Mouse (Mus musculus) midbrain, embryonic 11.5 days (tissue): ENCODE data around the gene Pam. TPM values are rescaled to one million over a fixed set of nuclear protein-coding genes. Genes with fewer than 3 reads are reported as not detected.

Experiments used
- ATAC-seq: fragments of 200-750 bp; cut with Nextera tagmentation; 2 replicates; pipeline ENCODE4 v1.8.0; 2017; ENCODE audit warnings: moderate TSS enrichment, moderate library complexity; ENCODE audit not compliant: low FRiP score
- DNase-seq: peaks from one replicate; pipeline ENCODE4 v3.0.0; 2015; ENCODE audit warnings: low spot score; ENCODE audit errors: missing footprints
- H3K27ac ChIP-seq: fragments of 300-500 bp; sonication (generic); 2 replicates; pipeline ENCODE4 v1.5.1; 2014; ENCODE audit warnings: low read depth, low read length
- H3K27me3 ChIP-seq: fragments of 300-500 bp; sonication (generic); 2 replicates; pipeline ENCODE4 v1.6.1; 2014; ENCODE audit warnings: mild to moderate bottlenecking, low read length, moderate library complexity, mixed read lengths; ENCODE audit not compliant: control insufficient read depth, insufficient read depth
- H3K36me3 ChIP-seq: fragments of 300-500 bp; sonication (generic); 2 replicates; pipeline ENCODE4 v1.6.1; 2014; ENCODE audit warnings: mild to moderate bottlenecking, low read length, moderate library complexity, mixed read lengths; ENCODE audit not compliant: control insufficient read depth, insufficient read depth
- H3K4me1 ChIP-seq: fragments of 300-500 bp; sonication (generic); 2 replicates; pipeline ENCODE4 v1.6.1; 2014; ENCODE audit warnings: low read length; ENCODE audit not compliant: control insufficient read depth, insufficient read depth
- H3K4me2 ChIP-seq: fragments of 300-500 bp; sonication (generic); 2 replicates; pipeline ENCODE4 v1.6.1; 2014; ENCODE audit warnings: mild to moderate bottlenecking, moderate library complexity
- H3K4me3 ChIP-seq: fragments of 300-500 bp; sonication (generic); 2 replicates; pipeline ENCODE4 v1.5.1; 2014; ENCODE audit warnings: low read depth, low read length
- H3K9ac ChIP-seq: fragments of 300-500 bp; sonication (generic); 2 replicates; pipeline ENCODE4 v1.6.1; 2014; ENCODE audit warnings: low read length
- H3K9me3 ChIP-seq: fragments of 300-500 bp; sonication (generic); 2 replicates; pipeline ENCODE4 v1.6.1; 2016; ENCODE audit warnings: low read length; ENCODE audit not compliant: control insufficient read depth
- WGBS: fragments of 180-500 bp; shearing (Covaris S2); extraction: QIAGEN DNeasy Blood & Tissue Kit; methylation state at CpG from one replicate; pipeline ENCODE4 v1.1.7; 2014; 5-methylcytosine and 5-hydroxymethylcytosine counted together
- polyA plus RNA-seq: library from polyadenylated mRNA; unstranded; fragments of >200 nt; fragmentation: Nextera tagmentation; extraction: Ambion mirVana; gene quantifications from 2 replicates; pipeline ENCODE4 v1.2.1, GENCODE M21; 2014

The Pam gene
- polyA plus RNA-seq, 1 experiment from 2014 or later, result 21.1 TPM

DNA sequence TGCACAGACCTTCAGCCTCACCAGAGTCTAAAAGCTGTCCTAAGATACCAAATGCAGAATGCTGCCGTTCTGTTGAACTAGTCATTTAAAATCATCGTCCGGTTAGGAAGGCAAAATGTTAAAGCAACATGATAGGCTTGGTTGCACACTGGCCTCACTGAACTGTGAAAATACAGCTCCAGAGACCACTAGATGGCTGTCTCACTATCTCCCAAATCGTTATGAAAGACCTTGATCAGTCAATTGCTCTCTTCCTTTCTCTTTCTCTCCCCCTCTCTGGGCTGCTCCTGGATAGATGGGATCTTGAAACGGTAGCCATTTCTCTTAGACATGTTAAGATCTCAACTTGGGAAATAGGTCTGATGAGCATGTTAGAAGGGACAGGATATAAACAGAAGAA, 223.0 kb downstream of the Pam start:
- no peak overlapping the region for H3K9ac ChIP-seq
- ATAC-seq (0 out of 2 replicates have a peak, but pooled peaks have one; percentile 52), DNase-seq (no peak)
- H3K27me3 ChIP-seq, result no peaks in the 10 kb centered on the region
- H3K4me1 ChIP-seq, result no peaks in the 10 kb centered on the region
- no peak overlapping the region for H3K27ac ChIP-seq
- WGBS, result 61% methylated on average over 5 of the region's 5 CpGs
- no peak overlapping the region for H3K4me2 ChIP-seq
- no peaks in the 10 kb centered on the region for H3K9me3 ChIP-seq
- H3K36me3 ChIP-seq, result no peaks in the 10 kb centered on the region
- H3K4me3 ChIP-seq, result no peak overlapping the region

DNA sequence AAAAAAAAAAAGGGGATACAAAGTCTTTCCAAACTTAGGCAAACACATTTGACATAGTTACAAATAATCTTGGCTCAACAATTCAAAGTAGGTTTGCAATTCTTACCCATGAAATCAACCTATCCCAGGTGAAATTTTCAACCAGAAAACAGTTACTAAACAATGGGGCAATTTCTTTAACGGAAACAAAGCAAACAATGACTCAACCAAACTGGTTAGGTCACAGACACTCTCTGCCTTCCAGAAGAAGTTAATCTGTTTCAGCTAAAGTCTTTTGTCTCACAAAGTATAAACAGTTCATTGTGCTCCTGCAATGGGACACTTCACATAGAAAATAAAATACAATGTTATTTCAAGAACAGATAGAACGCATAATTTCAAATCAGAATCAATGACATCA, 223.4 kb downstream of the Pam start:
- no peaks in the 10 kb centered on the region for H3K9me3 ChIP-seq
- H3K4me2 ChIP-seq, result no peak overlapping the region
- no peaks in the 10 kb centered on the region for H3K27me3 ChIP-seq
- ATAC-seq, result 0 out of 2 replicates have a peak, but pooled peaks have one; percentile 16
- no peaks in the 10 kb centered on the region for H3K36me3 ChIP-seq
- no peak overlapping the region for H3K27ac ChIP-seq
- DNase-seq, result no peak
- H3K9ac ChIP-seq, result no peak overlapping the region
- H3K4me3 ChIP-seq, result no peak overlapping the region
- WGBS, result 72% methylated on average over 2 of the region's 2 CpGs
- H3K4me1 ChIP-seq, result no peaks in the 10 kb centered on the region

DNA sequence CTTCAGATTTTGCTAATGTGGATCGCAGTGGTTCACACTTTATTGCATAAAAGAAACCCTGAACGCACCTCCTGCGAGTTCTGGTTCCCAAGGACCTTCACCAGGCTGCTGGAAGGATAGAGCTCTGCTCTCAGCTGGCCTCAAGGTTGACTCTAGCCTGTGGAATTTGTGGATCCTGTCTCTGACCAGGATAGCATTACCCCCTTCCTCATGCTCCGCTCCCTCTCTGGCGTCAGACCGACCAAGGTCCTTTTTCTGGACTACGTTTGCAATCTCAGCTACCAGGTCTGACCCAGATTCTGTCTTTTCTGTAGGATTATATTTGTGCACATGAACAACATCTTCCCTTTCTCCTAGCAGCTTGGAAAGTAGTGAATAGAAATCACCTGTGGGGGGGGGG, 231.3 kb downstream of the Pam start:
- Histone ChIP-seq H3K4me3 (no peak overlapping the region), H3K27ac (no peak overlapping the region), H3K9ac (no peak overlapping the region), H3K36me3 (no peaks in the 10 kb centered on the region), H3K9me3 (no peaks in the 10 kb centered on the region), H3K4me2 (no peak overlapping the region), H3K4me1 (peaks cover 4% of the 10 kb centered on the region; the same call in 1 of the 2 replicates), H3K27me3 (no peaks in the 10 kb centered on the region)
- ATAC-seq (no peak), DNase-seq (no peak)
- 98% methylated on average over 7 of the region's 7 CpGs for WGBS

DNA sequence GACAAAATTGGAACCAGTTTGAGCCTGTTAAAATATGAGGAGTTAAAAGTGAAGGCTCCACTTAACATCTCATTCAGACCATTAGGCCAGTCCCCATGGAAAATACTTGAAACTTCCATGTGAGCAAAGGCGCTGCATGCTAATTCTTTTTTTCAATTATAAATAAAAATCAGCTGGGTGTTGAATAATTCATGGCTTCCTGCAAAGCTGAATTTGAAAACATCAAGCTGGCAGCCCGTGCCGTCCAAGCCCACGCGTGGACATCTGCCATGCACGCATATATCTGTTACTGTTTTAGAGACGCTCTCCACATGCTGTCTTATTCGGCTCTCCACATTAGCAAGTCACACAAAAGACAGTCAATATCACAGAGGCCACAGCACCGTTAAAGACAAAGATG, 232.3 kb downstream of the Pam start:
- H3K9me3 ChIP-seq, result no peaks in the 10 kb centered on the region
- ATAC-seq (peak; percentile 86), DNase-seq (peak; percentile 82)
- 45% methylated on average over 9 of the region's 9 CpGs for WGBS
- no peak overlapping the region for H3K4me2 ChIP-seq
- H3K9ac ChIP-seq, result no peak overlapping the region
- no peak overlapping the region for H3K4me3 ChIP-seq
- H3K36me3 ChIP-seq, result no peaks in the 10 kb centered on the region
- peaks cover 4% of the 10 kb centered on the region; the same call in 1 of the 2 replicates for H3K4me1 ChIP-seq
- no peak overlapping the region for H3K27ac ChIP-seq
- H3K27me3 ChIP-seq, result no peaks in the 10 kb centered on the region

DNA sequence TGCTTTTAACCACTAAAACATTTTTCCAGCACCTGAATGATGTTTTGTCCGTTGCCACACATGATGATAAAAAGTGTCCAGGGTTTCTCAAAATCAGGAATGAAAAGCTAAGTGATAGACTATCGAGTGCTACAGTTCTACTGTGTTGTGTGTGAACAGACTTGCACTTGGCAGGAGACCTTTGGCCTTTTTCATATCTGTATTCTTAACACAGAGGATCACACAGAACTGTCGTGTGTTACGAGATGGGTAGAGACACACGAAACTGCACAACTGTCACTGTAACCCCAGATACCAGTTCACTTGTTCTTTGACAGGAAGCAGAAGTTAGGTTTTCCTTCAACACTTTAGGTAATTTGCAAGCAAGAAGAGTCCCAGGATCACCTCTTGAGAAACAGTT, 232.7 kb downstream of the Pam start:
- DNase-seq, result no peak
- H3K9ac ChIP-seq, result no peak overlapping the region
- no peaks in the 10 kb centered on the region for H3K9me3 ChIP-seq
- H3K4me3 ChIP-seq, result no peak overlapping the region
- no peak overlapping the region for H3K27ac ChIP-seq
- no peak overlapping the region for H3K4me2 ChIP-seq
- no peaks in the 10 kb centered on the region for H3K27me3 ChIP-seq
- peak; percentile 31; the same call in 1 of the 2 replicates for ATAC-seq
- WGBS, result 86% methylated on average over 5 of the region's 5 CpGs
- H3K4me1 ChIP-seq, result peaks cover 4% of the 10 kb centered on the region; the same call in 1 of the 2 replicates
- H3K36me3 ChIP-seq, result no peaks in the 10 kb centered on the region

DNA sequence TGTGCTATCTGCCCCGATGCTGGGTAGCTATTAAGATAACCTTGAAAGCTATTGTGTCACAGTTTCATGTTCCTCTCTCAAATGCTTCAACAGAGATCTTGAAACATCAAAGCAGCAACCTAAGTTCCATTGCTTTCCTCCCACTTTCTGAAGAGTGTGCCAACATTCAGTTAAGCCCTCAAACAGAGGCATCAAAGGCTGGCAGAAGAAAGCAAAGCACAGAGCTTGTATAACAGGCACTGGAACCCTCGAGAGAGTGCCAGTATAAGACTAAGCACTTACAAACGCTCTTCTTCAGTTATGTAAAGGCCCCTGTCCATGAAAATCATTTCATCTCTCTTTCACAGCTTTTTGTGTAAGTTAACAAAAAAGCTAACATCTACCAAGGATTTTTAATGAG, 241.2 kb downstream of the Pam start:
- ATAC-seq (no peak), DNase-seq (peak; percentile 23)
- Histone ChIP-seq H3K36me3 (no peaks in the 10 kb centered on the region), H3K4me1 (no peaks in the 10 kb centered on the region), H3K27ac (no peak overlapping the region), H3K9ac (no peak overlapping the region), H3K9me3 (no peaks in the 10 kb centered on the region), H3K27me3 (no peaks in the 10 kb centered on the region), H3K4me2 (no peak overlapping the region), H3K4me3 (no peak overlapping the region)
- 82% methylated on average over 3 of the region's 3 CpGs for WGBS

DNA sequence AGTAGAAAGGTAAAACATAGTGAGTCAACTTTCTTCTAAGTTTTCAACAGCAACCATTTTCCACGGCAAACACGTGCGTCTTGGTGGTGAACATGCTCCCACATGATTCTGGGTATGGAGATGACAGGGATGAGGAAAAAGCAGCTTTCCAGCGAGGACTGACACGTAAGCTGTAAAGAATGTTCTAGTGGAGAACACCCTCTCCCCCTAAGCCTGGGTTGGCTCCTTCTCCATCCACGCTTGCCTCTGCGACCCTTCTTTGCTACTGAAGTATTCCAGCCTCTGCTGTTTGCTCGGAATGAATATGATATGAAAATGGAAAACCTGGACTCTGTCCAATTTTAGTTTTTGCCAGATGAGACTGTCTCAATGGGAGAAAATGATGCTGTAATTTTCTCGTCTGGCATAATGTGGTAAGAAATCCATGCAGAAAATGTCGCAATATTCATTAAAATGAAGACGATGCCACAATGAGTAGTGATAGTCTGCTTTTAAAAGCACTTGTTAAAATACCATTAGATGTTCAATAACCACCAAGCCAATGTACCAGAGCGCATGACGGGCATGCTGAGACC, 243.8 kb downstream of the Pam start:
- Histone ChIP-seq H3K9ac (no peak overlapping the region), H3K9me3 (no peaks in the 10 kb centered on the region), H3K27me3 (no peaks in the 10 kb centered on the region), H3K4me2 (no peak overlapping the region), H3K4me3 (no peak overlapping the region), H3K4me1 (no peaks in the 10 kb centered on the region; the same call in 1 of the 2 replicates), H3K27ac (no peak overlapping the region), H3K36me3 (no peaks in the 10 kb centered on the region)
- WGBS, result 91% methylated on average over 13 of the region's 13 CpGs
- DNase-seq (peak; percentile 61), ATAC-seq (no peak)

DNA sequence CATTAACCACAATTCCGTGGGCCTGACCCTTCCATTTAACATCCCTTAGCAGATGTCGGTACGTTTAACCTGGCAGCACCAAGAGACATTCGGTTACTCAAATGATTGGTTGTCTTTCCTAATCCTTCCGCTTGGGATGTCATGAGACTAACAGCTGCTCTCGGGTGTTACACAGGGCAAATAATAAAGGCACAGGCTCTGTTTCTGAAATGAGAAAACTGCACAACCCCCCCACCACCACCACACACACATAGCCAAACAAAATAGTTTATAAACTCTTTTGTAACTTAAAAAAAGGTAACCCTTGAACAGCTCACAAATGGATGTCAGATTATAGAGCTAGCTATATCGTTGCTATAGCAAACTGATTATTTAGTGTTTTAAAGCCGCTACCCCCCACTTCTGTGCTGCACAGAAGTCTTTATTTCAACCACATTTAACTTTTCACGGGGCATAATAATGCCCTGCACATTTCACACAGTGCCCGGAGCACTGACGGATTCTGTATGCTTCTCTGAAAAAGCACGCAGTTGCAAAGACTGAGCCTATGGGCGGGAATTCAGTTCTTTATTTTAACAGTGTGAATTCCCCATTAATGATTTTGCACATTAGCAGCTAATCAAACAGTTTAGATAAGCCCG, 246.7 kb downstream of the Pam start:
- H3K27me3 ChIP-seq, result no peaks in the 10 kb centered on the region
- peak overlapping the region; percentile 1; the same call in 1 of the 2 replicates for H3K4me2 ChIP-seq
- H3K4me3 ChIP-seq, result no peak overlapping the region
- H3K4me1 ChIP-seq, result no peaks in the 10 kb centered on the region; the same call in 1 of the 2 replicates
- 31% methylated on average over 14 of the region's 14 CpGs for WGBS
- H3K9ac ChIP-seq, result no peak overlapping the region
- DNase-seq, result peak; percentile 93
- no peaks in the 10 kb centered on the region for H3K36me3 ChIP-seq
- H3K27ac ChIP-seq, result no peak overlapping the region
- ATAC-seq, result peak; percentile 89
- no peaks in the 10 kb centered on the region for H3K9me3 ChIP-seq

DNA sequence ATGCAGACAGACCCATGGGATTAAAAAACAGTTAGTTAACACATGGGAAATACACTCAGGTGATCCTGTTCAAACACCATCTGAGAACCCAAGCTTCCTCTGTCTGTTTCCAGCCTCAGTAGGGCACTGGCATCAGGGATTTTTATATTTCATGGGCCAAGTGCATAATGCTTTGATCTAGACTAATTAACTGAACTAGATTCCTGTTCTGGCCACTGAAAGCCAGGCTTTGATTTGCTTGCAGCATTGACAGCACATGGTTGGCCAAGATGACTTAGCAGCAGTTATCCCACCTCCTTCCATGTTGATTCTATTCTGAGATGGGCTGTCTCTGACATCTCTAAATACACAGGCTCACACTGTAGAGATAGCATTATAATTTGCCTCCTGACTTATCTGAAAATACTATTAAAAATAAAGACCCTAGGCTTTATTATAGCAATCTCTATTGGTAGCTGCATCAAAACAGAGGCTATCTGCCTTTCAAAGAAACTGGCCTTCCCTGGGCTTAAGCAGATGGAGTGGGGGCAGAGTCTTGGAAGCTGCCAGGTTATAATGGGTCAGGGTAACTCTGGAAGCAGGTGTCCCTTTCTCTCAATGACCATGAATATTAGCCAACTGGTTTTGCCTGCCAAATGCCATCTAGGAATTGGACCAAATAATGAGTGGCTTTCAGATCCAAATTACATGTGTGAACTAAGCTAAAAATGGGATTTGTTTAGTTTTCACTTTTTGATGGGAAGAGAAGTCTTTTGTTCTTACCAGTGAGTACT, 252.0 kb downstream of the Pam start:
- no peak for ATAC-seq
- Histone ChIP-seq H3K4me2 (no peak overlapping the region), H3K27ac (no peak overlapping the region), H3K4me1 (no peaks in the 10 kb centered on the region; the same call in 1 of the 2 replicates), H3K27me3 (no peaks in the 10 kb centered on the region), H3K4me3 (no peak overlapping the region), H3K9me3 (no peaks in the 10 kb centered on the region), H3K9ac (no peak overlapping the region), H3K36me3 (no peaks in the 10 kb centered on the region)
- DNase-seq, result peak; percentile 80
